Mouse (Mus musculus) stomach, postnatal 0 days (tissue): ENCODE data around the gene Atp13a5.

Experiments
- CTCF ChIP-seq: IDR thresholded peaks from 2 replicates; pipeline ENCODE4 v1.5.1; 2016; ENCODE audit warnings: antibody characterized with exemption, low read depth, mild to moderate bottlenecking, moderate library complexity
- EP300 ChIP-seq: optimal IDR thresholded peaks from 2 replicates; pipeline ENCODE3; 2016; ENCODE audit warnings: antibody characterized with exemption

DNA sequence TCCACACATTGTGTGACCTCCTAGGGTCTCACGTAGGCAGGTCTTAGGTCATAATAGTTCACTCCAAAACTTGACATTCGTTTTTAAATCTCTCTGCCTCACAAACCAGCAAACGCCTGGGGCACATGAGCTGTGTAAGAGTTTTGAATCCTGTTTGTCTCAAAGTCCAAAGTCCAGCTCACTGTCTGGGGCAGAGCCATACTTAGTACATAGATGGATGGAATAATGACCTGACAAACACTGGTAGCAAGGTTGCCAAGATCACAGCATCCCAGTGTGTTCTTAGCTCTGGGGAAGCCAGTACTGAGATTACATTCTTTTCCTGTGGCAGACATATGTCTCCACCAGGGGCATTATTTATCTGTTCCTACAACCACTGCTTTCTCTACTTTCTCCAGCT is 63.5 kb downstream of the Atp13a5 start:
- TF ChIP-seq CTCF (no peak), EP300 (no peak)
